Mouse (Mus musculus) 3T3-L1 (cell line): ENCODE data around the gene Tppp2.
A peak's percentile ranks its signal among the peaks of the same experiment; 100 is the strongest.
"Not testable (repeated sequence)": the region's sequence is repeated elsewhere in the genome, so short reads cannot be mapped to it uniquely, and the experiment has no call there.

Experiments used
- DNase-seq: peaks from one replicate; pipeline ENCODE4 v3.0.0-alpha.2; 2015; ENCODE audit warnings: low read depth, low spot score

Tppp2 gene

DNA sequence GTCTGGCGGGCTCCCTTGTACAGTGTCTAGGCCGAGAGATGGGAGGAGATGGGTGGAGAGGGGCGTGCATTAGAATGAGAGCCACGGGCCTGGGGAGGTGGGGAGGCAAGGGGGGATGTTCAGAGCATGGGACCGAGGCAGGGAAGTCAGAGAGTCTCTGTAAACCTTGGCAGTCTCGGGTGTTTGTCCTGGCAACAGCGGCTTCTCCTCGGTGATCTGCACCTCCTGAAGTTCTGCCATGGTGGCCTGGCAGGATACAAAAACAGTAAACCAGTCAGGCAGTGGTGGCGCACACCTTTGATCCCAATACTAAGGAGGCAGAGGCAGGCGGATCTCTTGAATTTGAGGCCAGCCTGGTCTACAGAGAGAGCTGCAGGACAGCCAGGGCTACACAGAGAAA lies 6.9 kb upstream of the Tppp2 start:
- no peak for DNase-seq

DNA sequence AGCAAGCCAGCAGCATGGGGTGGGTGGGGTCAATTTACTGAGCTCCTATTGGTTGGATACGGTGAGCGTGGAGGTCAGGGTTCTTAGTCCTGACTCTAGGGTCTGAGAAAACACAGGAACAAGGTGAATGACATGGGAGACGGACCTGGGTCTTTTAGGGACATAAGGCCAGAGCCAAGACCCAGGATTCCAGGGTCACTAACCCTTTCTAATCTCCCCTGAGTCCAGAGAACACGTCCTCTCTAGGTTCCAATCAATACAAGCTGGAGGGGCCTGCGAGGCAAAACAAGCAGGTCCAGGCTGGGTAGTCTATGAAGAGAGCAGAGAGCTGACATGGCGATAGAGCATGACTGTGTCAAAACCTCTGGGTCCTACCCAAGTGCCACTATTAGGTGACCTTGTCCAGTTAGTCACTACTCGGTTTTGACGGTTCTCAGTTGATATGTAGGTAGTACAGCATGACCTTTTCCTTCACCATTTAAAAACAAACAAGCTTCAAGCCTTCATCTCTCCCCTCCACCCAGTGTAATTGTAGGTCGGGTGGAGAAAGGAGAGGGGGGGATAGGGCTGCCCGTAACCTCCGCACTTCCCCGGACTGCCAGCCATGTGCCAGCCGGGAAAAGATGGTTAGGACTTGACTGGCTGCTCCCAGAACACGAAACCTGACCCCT lies 5.7 kb upstream of the Tppp2 start:
- DNase-seq: no peak

DNA sequence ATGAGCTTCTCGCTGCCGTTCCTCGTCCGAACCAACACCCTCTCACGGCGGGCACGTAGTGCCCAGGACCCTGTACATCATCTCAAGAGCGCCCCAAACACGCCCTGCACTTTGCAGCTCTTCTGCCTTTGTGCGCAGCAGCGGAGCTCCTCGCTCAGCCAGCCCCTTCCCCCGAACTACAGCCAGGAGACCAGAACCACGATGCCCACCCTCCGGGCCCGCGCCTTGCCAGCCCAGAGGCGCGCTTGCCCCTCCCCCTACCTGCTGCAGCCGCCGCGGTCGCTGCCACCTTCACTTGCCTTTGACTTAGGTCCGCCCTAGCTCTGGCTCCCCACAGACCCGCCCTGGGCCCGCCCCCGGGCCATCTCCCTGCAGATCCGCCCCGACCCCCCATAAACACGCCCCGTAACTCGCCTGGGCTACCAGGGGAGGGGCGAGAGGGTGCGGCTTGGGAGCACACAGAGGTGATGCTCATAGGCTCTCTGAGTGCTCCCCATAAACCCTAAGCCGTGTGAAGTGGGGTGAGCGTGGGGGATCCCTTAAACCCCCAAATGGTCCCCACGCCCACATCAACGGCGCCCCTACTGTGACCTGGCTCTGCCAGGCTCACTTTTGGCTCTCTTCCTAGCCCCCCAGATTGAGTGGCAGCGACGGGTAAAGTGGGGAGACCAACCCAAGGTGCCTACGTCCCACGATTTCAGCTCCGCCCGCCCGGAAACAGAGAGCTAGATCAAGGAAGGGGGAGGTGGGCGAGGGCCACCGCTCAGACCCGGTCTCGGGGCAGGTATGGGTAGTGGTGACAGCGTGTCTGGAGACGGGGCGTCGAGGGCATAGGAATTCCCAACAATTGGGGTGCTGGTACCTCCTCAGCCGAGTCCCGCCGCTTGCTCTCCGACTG lies 4.9 kb upstream of the Tppp2 start:
- DNase-seq: no peak

DNA sequence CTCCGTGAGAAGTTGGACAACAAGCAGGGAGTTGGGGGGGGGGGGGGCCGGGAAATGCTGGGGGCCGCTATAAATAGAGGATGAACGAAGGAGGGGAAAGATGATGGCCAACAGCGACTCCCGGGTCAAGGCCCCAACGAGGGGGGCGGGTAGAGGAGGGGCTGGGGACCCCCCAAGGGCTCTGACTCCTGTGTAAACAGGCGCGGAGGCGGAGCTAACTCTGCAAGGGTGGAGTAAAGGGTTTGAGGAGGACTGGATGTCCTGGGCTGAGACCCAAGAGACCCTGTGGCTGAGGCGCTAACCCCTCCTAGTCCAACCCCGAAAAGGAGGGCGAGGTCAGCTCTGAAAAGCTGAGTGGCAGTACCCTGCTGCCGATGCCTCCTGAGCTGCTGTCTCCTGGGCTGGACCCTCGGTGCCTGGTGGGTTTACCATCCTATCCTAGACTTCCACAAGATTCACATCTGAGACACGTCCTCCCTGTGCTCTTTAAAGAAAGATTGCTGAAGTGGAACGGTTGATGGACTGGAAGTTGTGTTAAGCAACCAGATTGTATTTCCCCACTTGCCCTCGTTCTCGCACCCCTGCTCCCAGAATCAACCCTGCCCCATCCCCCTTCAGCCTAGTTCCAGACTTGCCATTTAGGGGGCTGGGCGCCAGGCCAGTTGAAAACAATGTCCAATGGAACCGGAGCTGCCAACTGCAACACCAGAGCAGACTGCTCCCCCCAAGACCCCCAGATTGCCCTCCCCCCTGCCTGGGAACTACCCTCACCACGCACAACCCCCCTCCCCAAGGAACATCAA lies 4.1 kb upstream of the Tppp2 start, which contains the start of gene Ndrg2:
TSS of gene Ndrg2 (minus strand) at position 199 of the 803 bp plus-strand sequence.
- no peak for DNase-seq

DNA sequence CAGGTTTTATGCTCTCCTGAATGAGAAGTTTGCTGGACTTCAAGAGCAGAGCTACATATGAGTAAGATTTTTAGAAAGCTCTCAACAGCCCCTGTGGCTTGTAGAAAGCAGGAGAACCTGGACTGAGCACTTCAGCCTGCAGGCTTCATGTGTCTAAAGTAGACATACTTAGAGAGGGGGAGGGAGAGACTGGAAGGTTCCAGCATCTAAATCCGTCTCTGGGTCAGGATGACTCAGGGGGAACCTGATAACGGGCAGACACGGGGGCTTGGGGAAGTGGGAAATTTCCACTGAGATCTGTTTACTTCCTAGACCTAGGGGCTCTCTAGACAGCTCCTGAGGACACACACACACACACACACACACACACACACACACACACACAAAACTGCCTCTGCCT lies 3.2 kb upstream of the Tppp2 start:
- DNase-seq: peak; percentile 44

DNA sequence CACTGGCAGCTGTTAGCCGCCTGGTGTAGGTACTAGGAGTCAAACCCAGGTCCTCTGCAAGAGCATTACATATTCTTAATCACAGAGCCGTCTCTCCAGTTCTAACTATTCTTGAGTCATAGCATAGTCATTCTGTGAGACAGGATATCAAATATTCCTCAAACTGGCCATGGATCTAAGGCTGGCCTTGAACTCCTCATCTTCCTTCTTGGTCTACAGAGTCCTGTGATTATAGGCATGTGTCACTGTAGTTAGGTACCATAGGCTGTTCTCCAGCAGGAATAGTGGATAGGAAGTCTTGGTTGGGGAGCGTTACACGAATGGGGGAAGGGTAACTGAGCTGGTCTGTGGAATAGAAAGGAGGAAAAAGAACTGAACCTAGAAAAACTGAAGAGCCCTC lies 1.7 kb upstream of the Tppp2 start:
- DNase-seq: no peak

DNA sequence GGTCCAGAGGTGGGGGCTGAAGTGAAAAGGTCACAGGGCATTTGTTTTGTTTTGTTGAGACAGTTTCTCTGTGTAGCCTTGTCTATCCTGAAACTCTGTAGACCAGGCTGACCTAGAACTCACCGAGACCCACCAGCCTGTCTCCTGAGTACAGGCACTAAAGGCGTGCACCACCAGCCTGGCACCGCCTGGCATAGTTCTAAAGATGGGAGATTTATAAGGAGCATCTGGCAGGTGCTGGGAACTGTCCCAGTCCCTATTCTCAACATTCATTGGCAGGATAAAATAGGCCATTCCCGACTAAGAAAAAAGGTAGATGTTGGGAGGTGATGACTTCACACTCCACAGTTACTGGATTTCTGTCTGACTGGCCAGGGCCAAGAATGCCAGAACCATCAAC lies 741 bp downstream of the Tppp2 start:
- no peak for DNase-seq

DNA sequence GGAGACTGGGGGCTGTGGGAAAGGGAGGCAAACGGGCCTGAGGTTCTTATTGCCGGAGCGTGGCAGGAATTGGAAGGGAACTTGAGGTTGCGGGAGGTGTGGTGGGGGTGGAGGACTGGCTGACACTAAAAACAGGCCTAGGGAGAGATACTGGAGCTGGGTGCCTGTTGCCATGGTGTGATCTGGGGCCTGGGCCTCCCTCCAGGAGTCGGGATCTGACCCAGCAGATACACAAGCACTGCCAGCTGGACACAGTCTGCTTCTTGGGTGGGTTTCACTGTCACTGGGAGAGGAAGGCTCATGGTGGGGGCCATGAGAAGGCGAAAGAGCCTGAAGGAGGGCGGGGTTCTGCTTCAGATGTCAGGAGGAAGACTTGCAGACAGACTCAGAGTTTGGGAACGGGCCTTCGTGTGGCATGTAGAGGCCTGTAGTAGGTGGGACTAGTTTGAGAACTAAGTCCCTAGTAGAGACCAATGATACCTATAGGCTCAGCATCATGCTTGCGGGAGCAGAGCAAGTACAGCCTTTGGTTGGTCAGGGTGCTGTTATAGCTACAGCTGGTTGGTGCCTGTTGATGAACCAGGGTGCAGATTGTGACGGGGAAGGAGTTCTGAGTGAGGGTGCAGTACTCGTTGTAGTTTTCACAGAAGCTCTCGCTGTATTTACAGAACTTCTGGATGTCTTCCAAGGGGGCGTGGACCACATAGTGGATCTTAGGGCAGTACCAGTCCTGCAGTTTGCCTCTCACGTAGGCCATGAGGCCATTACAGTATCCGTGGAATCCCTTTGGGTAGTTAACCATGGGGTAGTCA lies 3.7 kb downstream of the Tppp2 start:
- no peak for DNase-seq

DNA sequence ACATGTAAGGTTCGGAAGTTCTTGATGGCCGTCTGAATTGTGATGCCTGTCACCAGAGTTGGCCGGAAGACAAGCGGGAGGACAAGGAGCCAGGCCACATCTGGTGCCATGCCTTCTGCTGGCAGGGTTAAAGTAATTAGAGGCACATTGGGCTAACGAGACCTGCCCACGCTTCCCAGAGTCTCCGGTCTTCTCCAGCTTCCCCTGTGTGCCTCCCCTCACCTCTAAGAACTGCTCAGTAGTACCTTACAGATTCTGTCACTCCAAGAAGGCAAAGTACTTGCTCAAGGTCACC lies 4.3 kb downstream of the Tppp2 start, which contains the start of gene Rnase13:
TSS of gene Rnase13 (minus strand) at position 203 of the 295 bp plus-strand sequence.
- DNase-seq: no peak

DNA sequence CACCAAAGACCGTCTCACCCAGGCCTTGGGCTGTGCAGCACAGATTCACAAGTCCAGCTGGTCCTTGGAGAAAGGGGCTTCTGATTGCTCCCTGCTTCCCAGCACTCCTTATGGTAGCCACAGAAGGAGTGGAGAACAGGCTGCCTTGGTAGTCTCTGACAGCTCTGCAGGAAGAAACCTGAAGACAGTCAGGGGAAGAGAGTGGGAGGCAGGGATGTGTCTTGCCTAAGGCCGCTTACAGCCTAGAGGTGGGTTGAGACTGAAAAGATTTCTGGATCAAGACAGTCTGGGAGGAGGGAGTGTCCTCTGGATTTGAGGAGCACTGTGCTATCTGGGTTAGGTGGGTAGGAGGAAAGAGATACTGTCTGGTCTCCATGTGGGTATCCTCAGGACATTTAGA lies 4.7 kb downstream of the Tppp2 start:
- no peak for DNase-seq

DNA sequence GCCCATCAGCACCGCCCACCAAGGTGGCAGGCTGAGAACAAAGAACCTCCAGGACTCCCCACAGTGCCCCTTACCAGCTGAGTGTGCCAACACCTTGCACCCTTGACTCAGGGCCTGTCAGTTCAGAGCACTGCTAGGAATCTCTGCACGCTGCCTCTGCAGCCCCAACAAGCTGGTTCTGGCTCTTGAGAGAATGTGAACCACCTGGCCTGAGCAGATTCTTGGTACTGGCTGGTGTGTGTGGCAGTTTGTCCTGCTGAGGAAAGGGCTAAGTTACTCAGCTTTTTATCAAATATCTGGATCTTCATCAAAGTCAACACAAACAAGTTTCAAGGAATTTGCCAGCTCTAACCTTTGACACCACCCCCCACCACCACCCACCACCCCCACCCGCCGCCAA lies 5.3 kb downstream of the Tppp2 start:
- DNase-seq: no peak

DNA sequence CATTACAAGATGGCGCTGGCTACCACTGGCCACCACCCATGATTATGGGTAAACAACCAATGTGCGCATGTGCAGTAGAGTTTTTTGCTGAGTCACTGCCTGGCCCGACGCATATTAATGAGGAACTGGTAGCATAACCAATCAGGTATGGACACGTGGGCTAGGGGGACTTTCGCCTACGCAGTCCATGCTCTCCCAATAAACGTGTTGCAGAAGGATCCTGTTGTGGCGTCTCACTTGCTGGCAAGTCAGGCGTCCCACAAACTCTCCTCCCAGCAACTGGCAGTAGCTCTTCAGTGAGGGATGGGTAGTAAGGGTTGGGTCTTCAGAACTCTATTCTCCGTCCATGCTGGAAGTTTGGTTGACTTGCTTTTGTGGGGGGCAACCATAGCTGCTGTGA lies 8.7 kb downstream of the Tppp2 start:
- not testable (repeated sequence) for DNase-seq

DNA sequence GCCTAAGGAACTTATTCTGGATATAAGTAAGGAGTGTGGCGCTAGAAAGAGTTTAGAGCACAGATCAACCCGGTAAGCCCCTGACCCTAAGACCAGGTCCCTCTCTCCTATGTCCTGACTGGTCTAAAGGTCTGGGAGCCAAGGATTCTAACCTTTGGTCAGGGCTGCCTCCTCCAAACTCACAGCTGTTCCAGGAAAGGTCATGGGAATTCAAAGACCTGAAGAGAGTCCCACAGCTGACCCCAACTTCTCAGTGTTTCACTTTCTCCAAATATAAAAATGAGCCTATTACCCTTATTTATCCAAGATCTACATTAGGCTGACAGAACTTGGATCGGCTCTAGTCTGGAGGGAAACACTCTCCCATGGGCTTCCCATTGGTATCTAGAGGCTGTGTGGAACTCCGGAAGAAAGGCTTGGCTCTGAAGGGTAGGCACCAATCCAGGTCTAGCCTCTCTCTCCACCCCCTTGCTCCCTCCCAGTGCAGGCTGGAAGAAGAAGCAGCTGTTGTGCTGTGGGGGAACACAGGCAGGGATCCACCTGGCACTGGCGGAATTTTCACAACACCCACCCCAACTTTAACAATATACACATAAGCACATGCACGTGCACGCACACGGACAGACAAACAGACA lies 11.2 kb downstream of the Tppp2 start:
- DNase-seq: no peak

DNA sequence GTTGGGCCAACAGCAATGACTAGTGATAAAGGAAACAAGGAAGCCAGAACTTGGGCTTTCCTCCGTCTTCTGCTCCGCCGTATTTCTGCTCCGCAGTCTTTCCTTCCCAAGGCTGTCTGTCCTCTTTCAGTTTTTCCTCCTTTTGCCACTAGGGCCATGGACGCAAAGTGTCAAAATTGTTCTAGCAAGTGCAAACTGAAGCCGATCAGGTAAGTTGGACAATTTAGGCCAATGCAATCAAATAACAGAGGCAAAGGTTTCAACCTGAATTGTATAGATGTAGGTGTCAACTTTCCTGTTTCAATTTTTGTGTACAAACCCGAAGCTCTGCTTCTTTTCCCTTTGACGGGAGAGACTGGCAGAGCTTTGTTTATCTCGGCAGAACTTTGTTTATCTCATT lies 11.7 kb downstream of the Tppp2 start:
- DNase-seq: no peak

DNA sequence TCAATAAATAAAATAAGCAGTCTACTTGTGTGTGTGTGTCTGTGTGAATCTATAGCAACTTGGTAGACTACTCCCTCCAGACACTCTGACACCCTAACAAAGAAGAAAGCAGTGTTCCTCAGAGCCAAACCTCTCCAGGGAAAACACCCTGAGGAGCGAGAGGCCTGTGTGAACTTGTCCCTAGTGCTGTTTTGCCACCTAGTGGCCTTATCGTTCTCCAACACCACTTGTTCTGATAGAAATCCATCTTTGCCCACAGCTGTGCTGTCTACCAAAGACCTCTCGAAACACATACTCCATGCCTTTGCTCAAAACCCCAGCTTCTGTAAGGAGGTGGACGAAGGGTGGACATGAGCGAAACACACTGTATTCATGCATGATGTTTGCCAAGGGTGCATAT lies 12.6 kb downstream of the Tppp2 start:
- peak; percentile 81 for DNase-seq

DNA sequence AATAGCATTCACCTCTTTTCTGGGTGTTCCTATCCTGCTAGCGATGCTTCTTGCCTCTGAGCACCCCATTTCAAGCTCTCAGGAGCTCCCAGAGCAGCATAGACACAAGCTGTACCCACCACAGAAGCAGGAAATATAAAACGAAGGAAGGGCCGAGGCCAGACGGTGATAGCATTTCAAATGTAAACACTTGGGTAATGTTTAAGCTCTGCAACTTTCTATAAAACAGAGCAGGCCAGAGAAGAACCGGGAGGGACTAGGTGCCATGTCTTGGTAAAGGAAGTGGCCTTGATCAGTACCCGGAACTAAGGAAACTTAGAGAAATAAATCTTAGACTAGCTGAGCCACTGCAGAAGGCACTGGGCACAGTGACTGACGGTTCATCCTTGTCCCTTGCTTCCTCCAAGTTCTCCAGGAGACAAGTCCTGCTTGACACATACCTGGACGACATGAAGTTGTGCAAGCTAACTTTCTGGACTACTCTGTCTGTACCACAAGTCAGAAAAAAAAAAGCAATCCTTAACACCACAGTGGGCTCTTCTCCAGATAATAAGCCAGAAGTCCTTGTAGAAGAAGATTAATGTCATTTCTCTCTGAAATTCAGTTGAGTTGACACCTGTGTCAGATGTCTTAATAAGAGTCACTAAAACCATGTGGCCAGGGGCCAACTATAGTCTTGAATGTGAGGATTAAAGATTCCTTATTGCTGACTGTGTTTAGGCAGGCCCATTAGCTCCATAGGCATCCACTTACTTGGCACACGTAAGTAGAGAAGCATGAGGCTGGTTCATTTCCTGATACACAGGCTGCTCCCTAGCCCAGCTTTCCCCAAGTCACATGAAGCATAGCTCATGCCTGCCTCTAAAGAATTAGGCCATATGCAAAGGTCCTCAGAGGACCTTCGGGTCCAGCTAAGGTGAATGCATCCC lies 14.1 kb downstream of the Tppp2 start:
- peak; percentile 69 for DNase-seq

DNA sequence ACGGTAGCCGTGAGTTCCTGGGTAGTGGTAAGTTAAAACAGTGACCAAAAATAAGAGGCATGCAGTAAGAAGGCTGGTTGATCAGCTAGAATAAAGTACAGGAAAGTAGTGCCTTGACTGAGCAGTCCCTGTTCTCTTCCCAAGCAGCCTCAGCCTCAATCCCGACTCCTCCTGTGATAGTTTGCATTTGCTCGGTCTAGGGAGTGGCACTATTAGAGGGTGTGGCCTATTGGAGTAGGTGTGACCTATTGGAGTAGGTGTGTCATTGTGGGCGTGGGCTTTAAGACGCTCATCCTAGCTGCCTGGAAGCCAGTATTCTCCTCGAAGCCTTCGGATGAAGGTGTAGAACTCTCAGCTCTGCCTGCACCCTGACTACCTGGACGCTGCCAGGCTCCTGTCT lies 20.8 kb downstream of the Tppp2 start:
- no peak for DNase-seq

DNA sequence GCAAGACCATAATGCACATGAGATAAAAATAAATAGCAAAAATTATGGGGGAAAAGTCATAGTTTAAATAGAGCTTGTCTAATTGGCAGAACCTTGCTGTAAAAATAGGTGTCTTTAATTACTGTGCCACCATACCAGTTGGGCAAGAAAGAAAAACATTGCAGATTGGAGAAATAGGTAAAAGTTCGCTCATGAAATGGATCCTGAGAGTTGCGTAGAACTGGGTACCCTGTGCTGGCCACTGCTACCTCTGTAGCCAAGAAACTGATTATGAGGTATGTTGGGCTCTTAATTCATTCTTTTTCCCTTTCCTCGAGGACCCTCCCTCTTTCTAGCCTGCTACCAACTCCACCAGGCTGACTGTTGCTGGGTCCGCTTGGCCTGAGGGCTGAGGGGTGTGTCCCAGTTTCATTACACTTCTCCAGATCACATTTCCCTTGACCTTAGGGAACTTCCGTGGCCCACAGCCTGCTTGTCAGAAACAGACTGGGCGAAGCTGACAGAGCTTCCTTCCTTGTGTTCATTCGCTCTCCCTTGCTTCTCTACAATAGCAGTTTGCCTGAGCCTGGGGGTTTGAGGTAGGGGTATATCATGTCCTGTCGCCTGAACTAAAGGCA lies 22.8 kb downstream of the Tppp2 start:
- no peak for DNase-seq

DNA sequence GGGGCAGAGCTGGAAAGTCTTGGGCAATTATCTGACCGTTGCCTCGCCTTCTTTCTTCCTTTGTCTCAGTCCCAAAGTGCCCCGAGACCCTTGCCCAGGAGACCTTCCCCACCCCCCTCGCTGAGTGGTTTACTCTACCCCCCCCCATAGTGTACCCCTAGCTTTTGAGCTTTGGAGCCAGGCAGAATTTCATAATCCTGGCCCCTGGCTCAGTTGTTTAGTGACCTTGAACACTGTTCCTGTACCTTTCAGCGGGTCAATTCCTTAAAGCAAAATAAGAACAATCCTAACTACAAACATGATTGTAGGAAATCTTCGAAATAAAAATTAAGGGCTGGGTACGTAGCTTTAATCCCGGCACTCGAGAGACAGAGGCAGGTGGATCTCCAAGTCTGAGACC lies 23.4 kb downstream of the Tppp2 start:
- DNase-seq: no peak

DNA sequence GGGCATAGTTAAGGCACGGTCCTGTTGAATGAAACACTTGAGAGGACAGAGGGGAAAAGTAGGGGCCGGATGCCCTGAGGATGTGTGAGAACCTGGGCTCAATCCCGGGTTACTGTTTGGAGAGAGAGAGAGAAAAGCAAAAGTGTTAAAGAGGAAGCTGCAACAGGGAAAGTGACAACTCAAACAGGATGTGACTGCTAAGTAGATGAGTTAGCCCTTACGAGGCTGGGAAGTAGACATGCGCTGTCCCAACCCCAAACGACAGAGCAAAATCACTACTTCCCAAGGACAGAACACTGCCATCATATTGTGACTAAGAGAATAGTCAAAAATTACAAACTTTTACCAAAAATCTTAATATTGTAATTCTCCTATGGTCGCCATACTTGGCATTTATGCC lies 24.0 kb downstream of the Tppp2 start:
- DNase-seq: no peak
